9 mouse cellular contexts compared by ENCODE assay signal in the genomic region with DNA sequence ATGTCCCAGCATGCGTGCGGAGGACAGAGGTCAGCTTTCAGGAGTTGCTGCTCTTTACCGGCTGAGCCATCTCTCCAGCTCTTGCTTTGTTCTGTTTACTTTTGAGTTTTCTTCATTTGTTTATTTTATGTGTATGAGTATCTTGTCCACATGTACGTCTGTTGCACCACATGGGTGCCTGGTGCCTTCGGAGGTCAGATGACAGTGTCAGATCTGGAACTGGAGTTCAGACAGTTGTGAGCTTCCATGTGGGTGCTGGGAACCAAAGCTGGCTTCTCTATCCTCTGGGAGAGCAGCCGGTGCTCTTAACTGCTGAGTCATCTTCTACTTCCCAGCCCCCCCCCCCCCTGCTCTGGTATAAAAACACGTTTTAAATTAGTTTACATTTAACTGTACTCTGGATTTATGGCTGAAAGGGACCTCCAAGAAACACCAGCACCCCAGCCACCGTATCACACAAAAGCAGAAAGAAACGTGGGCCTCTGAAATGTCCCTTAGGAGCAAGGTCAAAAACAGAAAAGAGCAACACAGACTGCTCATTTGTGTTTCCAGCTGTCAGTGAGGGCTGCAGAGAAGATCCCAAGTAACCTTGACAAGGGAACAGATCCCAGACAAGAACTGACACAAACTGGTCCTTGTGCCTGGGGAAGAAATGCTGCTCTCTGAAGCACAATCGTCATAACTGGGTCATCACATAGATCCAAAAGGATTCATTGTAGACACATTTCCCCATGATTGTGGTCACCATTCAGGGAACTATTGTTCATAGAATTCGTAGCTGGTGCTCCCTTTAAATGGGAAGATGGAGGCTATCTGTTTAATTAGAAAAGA. TPM values are rescaled to one million over a fixed set of nuclear protein-coding genes. Genes with fewer than 3 reads are reported as not detected.
DNase-seq lines count a peak whose midpoint lies in the region; ATAC-seq and TF ChIP-seq lines count a peak whose summit lies in the region.
"Had no signal": no experiment of that assay in that cellular context is flagged by ENCODE, and none has a peak within 500 bp of the region (broad histone marks: within the 10 kb centered on the region; RNA-seq: fewer than 3 reads in every experiment).

No protein-coding gene starts in this region.

- H3K9me3 ChIP-seq in intestine, embryonic 15.5 days = no peaks in the 10 kb centered on the region
- no peaks in the 10 kb centered on the region for H3K9me3 ChIP-seq in stomach, embryonic 14.5 days (ENCODE audit: control insufficient read depth, low read depth, low read length)

- H3K9ac ChIP-seq in intestine, embryonic 15.5 days = no peak overlapping the region
- no peak overlapping the region for H3K9ac ChIP-seq in stomach, embryonic 14.5 days (replicated peaks; ENCODE audit: low read depth, low read length)

- H3K4me3 ChIP-seq in spleen, adult 2 months (ENCODE audit: extremely low read depth, insufficient read depth, insufficient read length) = no peak overlapping the region
- no peak overlapping the region for H3K4me3 ChIP-seq in intestine, embryonic 15.5 days (replicated peaks)
- H3K4me3 ChIP-seq in stomach, embryonic 14.5 days (ENCODE audit: low read depth, low read length) = no peak overlapping the region

- no peaks in the 10 kb centered on the region for H3K27me3 ChIP-seq in spleen, adult 2 months (ENCODE audit: control insufficient read depth, insufficient read depth, low read length)
- H3K27me3 ChIP-seq in intestine, embryonic 15.5 days (replicated peaks) = no peaks in the 10 kb centered on the region
- no peaks in the 10 kb centered on the region for H3K27me3 ChIP-seq in stomach, embryonic 14.5 days (ENCODE audit: control insufficient read depth, insufficient read depth, low read length)

- no peaks in the 10 kb centered on the region for H3K36me3 ChIP-seq in spleen, adult 2 months (ENCODE audit: control insufficient read depth, insufficient read depth, low read length)
- no peaks in the 10 kb centered on the region for H3K36me3 ChIP-seq in intestine, embryonic 15.5 days
- H3K36me3 ChIP-seq in stomach, embryonic 14.5 days (ENCODE audit: control insufficient read depth, insufficient read depth, low read length) = no peaks in the 10 kb centered on the region

- 60% methylated on average over 11 of the region's 11 CpGs for WGBS in spleen, adult 2 months
- WGBS in intestine, embryonic 15.5 days = 48% methylated on average over 11 of the region's 11 CpGs
- 53% methylated on average over 11 of the region's 11 CpGs for WGBS in stomach, embryonic 14.5 days

- 0 out of 2 replicates have a peak overlapping the region, but pooled peaks have one; percentile 27 for H3K4me2 ChIP-seq in intestine, embryonic 15.5 days (replicated peaks)
- H3K4me2 ChIP-seq in stomach, embryonic 14.5 days (replicated peaks; ENCODE audit: low read depth, low read length) = no peak overlapping the region

- TF ChIP-seq POLR2A in spleen, adult 2 months (IDR thresholded peaks at IDR 0.05; ENCODE audit: low read depth, low read length) = no peak

- no peak for TF ChIP-seq CTCF in spleen, adult 2 months (IDR thresholded peaks at IDR 0.05; ENCODE audit: extremely low read depth, insufficient read depth, insufficient read length, insufficient replicate concordance)

- no peak for DNase-seq in spleen, adult 2 months (ENCODE audit: low read depth in 1 of 2, low spot score in 2 of 2)
- DNase-seq in spleen, postnatal 36 days (ENCODE audit: low spot score in 2 of 2) = no peak
- peak; percentile 56 for DNase-seq in c-Kit-negative CD71-positive TER-119-positive erythroid progenitor cells, embryonic 14.5 days (ENCODE audit: low read depth, low spot score)
- no peak for DNase-seq in gastrocnemius, adult 18-20 months (ENCODE audit: low spot score)
- DNase-seq in right cerebral cortex, postnatal 10 days (ENCODE audit: low spot score in 2 of 2) = no peak
- no peak for DNase-seq in MN1 (ENCODE audit: low spot score)
- DNase-seq: cerebellum, adult 2 months had no signal

- peak; percentile 35 for ATAC-seq in intestine, embryonic 15.5 days
- no peak for ATAC-seq in stomach, embryonic 14.5 days (ENCODE audit: insufficient number of reproducible peaks, insufficient read depth, low FRiP score, low read depth)

- no peaks in the 10 kb centered on the region; the same call in 1 of the 2 replicates for H3K4me1 ChIP-seq in spleen, adult 2 months (ENCODE audit: control insufficient read depth, insufficient read depth, insufficient read length)
- peaks cover 6% of the 10 kb centered on the region for H3K4me1 ChIP-seq in intestine, embryonic 15.5 days (replicated peaks)
- H3K4me1 ChIP-seq in stomach, embryonic 14.5 days (ENCODE audit: control insufficient read depth, insufficient read depth, low read length) = no peaks in the 10 kb centered on the region

- peak overlapping the region; percentile 52; the same call in 1 of the 2 replicates for H3K27ac ChIP-seq in spleen, adult 2 months (ENCODE audit: insufficient read depth, low read length)
- H3K27ac ChIP-seq in intestine, embryonic 15.5 days = 0 out of 2 replicates have a peak overlapping the region, but pooled peaks have one; percentile 25
- H3K27ac ChIP-seq in stomach, embryonic 14.5 days (ENCODE audit: low read length) = 0 out of 2 replicates have a peak overlapping the region, but pooled peaks have one; percentile 24

RNA-seq across cellular contexts. Expression of a gene that starts 26.3 kb away (rescaled TPM):
- 5.9 and 8.2 TPM in 2 replicates for polyA plus RNA-seq in spleen, adult 2 months (2012; rRNA removed)
- 3.9 and 4.1 TPM in 2 replicates for polyA plus RNA-seq in intestine, embryonic 15.5 days (2015; fragmentation: Nextera tagmentation; extraction: Ambion mirVana)
- 7.1 and 7.8 TPM in 2 replicates for polyA plus RNA-seq in stomach, embryonic 14.5 days (2014; fragmentation: Nextera tagmentation; extraction: Ambion mirVana)
- total RNA-seq in gastrocnemius, adult 18-20 months (2021) = 1 to 10 TPM; 3.7 to 4.1 TPM

RNA-seq across cellular contexts. Expression of a gene that starts 42.5 kb away (rescaled TPM):
- 78.0 and 80.4 TPM in 2 replicates for polyA plus RNA-seq in spleen, adult 2 months (2012; rRNA removed)
- 210 and 215 TPM in 2 replicates for polyA plus RNA-seq in intestine, embryonic 15.5 days (2015; fragmentation: Nextera tagmentation; extraction: Ambion mirVana)
- 292 and 302 TPM in 2 replicates for polyA plus RNA-seq in stomach, embryonic 14.5 days (2014; fragmentation: Nextera tagmentation; extraction: Ambion mirVana)
- total RNA-seq in gastrocnemius, adult 18-20 months (2021) = 100 to 1,000 TPM in 1 of 2 experiments, 10 to 100 TPM in 1; 99.7 to 123 TPM
